Mouse (Mus musculus) erythroblast, embryonic 14.5 days (primary cell): ENCODE data around the gene Nedd8.

Experiments used
- GATA1 ChIP-seq: IDR thresholded peaks from 2 replicates; pipeline ENCODE4 v1.6.1; 2012; ENCODE audit warnings: low read length, inconsistent platforms, mixed read lengths
- TAL1 ChIP-seq: IDR thresholded peaks from 3 replicates; pipeline ENCODE4 v1.6.1; 2012; ENCODE audit warnings: low read length, inconsistent platforms, mixed read lengths

- no peak for TF ChIP-seq TAL1
- TF ChIP-seq GATA1: no peak
Measured at GRCm38 (mm10) chr14:55641291-55641690, 30.6 kb downstream of the Nedd8 start.
